ENCODE assay signal across 7 mouse cellular contexts in the genomic region with DNA sequence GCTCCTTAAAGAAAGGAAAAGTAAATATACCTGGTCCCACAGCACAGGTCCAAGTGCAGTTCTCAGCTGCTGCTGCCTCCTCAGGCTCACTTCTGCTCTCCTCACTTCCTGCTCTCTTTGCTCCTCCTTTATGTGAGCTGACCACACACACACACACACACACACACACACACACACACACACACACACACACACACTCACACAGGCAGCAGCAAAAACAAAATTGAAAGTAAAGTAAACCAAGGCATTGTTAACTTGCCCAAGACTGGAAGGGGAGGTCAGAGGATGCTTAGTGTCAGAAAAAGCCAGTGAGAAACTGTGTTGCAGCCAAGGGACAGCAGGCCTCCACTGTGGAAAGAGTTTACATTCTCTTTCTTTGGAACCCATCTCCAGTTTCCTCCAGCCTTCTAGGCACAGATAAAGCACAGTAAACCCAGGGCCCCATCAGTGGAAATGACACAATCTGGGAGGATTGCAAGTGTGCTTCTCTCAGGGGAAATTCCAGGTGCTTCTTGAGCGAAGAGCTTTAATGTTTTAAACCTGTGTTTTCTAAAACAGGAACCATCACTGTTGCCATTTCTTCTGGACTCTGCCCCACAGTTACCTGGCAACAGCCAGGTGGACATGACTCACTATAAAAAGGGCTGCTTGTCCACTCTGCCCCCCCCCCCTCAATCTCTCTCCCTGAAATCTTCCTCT.
DNase-seq lines count a peak whose midpoint lies in the region; ATAC-seq and TF ChIP-seq lines count a peak whose summit lies in the region.
"Not testable (repeated sequence)": the region's sequence is repeated elsewhere in the genome, so short reads cannot be mapped to it uniquely, and the experiment has no call there.

No protein-coding gene starts in this region.

- TF ChIP-seq POLR2A in liver, adult 2 months (IDR thresholded peaks at IDR 0.05; ENCODE audit: extremely low read depth, insufficient read depth, low read length) = not testable (repeated sequence)

- H3K79me2 ChIP-seq in liver, adult 2 months (ENCODE audit: control insufficient read depth, insufficient read depth, low read length) = not testable (repeated sequence)

- not testable (repeated sequence) for H3K27me3 ChIP-seq in heart, embryonic 12.5 days (replicated peaks); liver, adult 2 months (ENCODE audit: control insufficient read depth, insufficient read depth, low read length)

- H3K4me2 ChIP-seq in heart, embryonic 12.5 days = not testable (repeated sequence)

- not testable (repeated sequence) for TF ChIP-seq CTCF in liver, adult 2 months (IDR thresholded peaks at IDR 0.05; ENCODE audit: low read depth, low read length)

- H3K9ac ChIP-seq in heart, embryonic 12.5 days; liver, adult 2 months (ENCODE audit: low read depth, low read length): not testable (repeated sequence)

- H3K4me3 ChIP-seq in heart, embryonic 12.5 days = not testable (repeated sequence)
- H3K4me3 ChIP-seq in liver, adult 2 months (ENCODE audit: insufficient read depth, low read depth, low read length) = peak overlapping the region; percentile 35; the same call in 1 of the 2 replicates

- not testable (repeated sequence) for H3K36me3 ChIP-seq in heart, embryonic 12.5 days; liver, adult 2 months (ENCODE audit: control insufficient read depth, insufficient read depth, low read length)

- not testable (repeated sequence) for H3K9me3 ChIP-seq in heart, embryonic 12.5 days (replicated peaks)

- 0 out of 2 replicates have a peak, but pooled peaks have one; percentile 33 for ATAC-seq in heart, embryonic 12.5 days (ENCODE audit: insufficient number of reproducible peaks, low FRiP score)
- peak; percentile 72; the same call in 1 of the 2 replicates for ATAC-seq in neutrophil, adult 5-6 weeks (ENCODE audit: extremely low read depth, insufficient number of reproducible peaks, low FRiP score, poor library complexity, severe bottlenecking)

- 61% methylated on average over 1 of the region's 1 CpGs for WGBS in heart, embryonic 12.5 days
- WGBS in liver, adult 2 months = 91% methylated on average over 1 of the region's 1 CpGs

- not testable (repeated sequence) for H3K4me1 ChIP-seq in heart, embryonic 12.5 days (replicated peaks); liver, adult 2 months (ENCODE audit: control insufficient read depth, insufficient read depth, low read length)

- not testable (repeated sequence) for H3K27ac ChIP-seq in heart, embryonic 12.5 days (ENCODE audit: poor library complexity, severe bottlenecking); liver, adult 2 months (replicated peaks; ENCODE audit: insufficient read depth, low read depth, low read length)

- peak; percentile 88 for DNase-seq in CD4-positive helper T cell, adult 2 months (ENCODE audit: low read depth, low spot score)
- DNase-seq in adipocyte (ENCODE audit: low spot score) = peak; percentile 23
- DNase-seq in liver, adult 2 months (ENCODE audit: extremely low read depth, low read depth, low spot score) = peak; percentile 24
- DNase-seq in lung, postnatal 36 days = peak; percentile 38
- peak; percentile 37 for DNase-seq in thymus, postnatal 0 days (ENCODE audit: low spot score)

Comparison
In these comparisons a context has a peak if more than half of its experiments do, and no peak if none do; other contexts are left out.
1. DNase-seq: peak in every context shown above with its lines; median percentile 88 in CD4-positive helper T cell, adult 2 months; 38 in lung, postnatal 36 days; 37 in thymus, postnatal 0 days; 24 in liver, adult 2 months; 23 in adipocyte.